Mouse (Mus musculus): Measurements from ENCODE around the gene Hipk2.

The Hipk2 gene

GRCm38 (mm10) chr6:38876071-38876911 is at the start of gene Hipk2:
TSS of gene Hipk2 (minus strand) at chr6:38876165.
- peak; percentile 81 to 86 for DNase-seq

- DNase-seq = peak; percentile 10 to 19
Observed at GRCm38 (mm10) chr6:38925719-38926118, 49.8 kb upstream of the Hipk2 start.

DNA sequence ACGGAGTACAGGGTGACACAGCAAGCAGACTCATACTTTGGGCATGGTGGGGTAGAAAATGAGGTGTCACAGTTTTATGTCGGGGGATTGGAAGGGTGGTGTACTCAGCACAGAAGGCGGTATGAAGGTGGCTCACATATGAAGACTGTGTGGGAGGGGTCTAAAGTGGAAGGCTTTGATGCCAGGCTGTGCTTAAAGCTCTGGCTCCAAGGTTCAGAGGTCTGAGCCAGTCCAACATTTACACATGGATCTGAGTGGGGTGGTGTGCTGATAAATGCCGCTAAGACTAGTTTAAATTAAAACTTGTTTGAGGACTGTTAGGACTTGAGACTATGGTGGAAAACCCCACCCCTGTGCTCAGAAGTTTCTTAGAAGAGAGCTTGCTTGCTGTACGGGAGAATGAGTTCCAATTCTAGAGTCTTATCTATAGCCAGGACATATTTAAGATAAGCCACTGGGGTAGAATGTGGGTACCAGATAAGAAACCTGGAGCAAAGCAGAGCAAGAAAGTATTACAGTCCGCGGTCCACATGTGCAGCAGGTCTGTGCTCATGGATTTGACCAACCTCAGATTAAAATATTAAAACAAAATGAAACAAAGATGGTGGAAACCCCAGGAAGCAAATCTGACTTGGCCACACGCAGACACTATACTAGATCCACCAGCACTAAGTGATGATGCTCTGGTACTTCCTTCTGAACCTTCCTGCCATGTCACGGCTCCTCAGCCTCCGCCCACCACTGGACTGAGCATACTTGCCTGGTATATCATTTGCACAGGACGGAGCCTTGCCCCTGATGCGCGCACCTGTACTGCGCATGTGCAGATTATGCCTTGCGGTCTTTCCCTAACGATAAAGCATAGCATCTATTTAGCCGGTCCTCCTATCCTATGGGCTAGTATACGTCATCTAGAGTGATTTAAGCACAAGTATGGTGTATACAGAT is 48.2 kb upstream of the Hipk2 start:
- DNase-seq = no peak

GRCm38 (mm10) chr6:38923450-38923849 is 47.5 kb upstream of the Hipk2 start:
- no peak for DNase-seq

DNA sequence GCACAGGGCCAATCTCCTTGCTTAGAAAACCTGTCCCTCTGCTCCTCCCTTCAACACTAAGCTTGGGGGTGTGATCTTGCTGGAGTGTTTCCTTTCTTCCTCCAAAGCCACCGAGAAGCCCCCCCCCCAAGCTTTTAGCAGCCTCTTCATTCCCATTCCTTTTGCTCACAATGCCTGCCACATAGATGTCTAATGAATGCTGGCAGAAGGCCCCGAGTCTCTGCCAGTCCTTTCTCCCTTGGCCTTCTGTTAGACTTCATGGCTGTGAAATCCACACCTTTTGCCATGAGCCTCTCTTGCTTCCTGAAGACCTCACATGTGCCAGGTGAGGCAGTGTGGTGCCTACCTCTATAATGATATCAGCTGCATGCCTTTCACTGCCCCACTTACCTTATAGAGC is 46.6 kb upstream of the Hipk2 start:
- DNase-seq = no peak

DNA sequence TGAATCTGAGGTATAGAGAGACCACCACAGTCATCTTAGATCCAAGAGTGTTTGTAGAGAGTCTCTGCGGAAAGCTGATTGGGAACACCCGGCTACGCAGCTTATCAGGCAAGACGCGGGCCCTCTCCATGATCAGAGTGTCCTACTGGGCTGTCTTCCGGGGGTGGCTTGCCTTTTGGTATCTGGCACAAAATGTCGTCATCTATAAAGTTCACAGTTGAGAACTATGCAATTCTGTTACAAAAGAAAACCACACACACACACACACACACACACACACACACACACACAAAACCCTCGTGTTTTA is 45.8 kb upstream of the Hipk2 start:
- DNase-seq = no peak

- DNase-seq = no peak
Observed at GRCm38 (mm10) chr6:38921095-38921809, 45.3 kb upstream of the Hipk2 start.

- no peak for DNase-seq
Observed at GRCm38 (mm10) chr6:38920141-38920540, 44.2 kb upstream of the Hipk2 start.

DNA sequence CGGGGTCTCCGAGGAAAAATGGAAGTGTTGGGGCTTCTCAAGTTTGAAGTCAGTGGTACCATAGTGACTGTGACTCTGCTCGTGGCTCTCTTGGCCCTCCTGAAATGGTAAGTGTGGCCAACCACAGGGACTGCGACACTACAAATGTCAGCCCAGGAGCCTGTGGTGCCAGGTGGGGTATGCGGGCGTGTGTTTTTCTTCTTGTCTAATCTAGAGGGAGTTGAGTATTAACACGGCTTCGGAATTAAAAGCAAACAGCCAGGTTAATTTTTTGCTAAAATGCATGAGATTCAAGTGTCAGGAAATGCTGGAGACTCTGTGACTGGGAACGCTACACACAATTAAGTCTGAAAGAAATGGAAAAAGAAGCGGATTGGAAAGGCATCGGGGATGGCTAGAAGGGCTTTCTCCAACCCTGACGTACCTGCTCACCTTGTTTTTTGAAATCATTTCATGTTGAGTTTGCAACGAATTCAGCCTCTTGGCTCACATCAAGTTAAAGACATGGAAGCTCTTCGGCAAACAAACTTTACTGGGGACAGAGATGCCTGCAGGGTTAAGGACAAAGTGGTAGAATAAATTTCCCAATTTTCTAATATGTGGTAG is 43.3 kb upstream of the Hipk2 start:
- no peak for DNase-seq

DNA sequence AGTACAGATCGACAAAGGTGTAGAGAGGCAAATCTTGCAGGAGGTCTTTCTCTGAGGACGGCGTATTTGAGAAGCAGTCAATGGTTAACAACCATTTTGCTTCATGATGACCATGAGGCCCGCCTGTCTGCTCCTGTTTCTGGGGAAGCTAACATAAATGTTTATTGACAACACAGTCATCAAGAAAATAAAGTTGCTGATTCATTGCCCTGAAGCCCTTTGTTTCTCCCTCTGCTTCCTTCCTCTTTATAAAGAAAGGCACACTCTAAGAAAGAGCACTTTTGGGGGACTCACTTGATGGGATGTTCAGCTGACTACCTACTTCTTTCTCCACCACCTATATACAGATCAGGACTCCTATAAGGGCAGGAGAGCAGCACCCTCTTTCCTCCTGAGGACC is 42.8 kb upstream of the Hipk2 start:
- no peak for DNase-seq

- no peak for DNase-seq
Observed at GRCm38 (mm10) chr6:38917415-38917814, 41.5 kb upstream of the Hipk2 start.

DNA sequence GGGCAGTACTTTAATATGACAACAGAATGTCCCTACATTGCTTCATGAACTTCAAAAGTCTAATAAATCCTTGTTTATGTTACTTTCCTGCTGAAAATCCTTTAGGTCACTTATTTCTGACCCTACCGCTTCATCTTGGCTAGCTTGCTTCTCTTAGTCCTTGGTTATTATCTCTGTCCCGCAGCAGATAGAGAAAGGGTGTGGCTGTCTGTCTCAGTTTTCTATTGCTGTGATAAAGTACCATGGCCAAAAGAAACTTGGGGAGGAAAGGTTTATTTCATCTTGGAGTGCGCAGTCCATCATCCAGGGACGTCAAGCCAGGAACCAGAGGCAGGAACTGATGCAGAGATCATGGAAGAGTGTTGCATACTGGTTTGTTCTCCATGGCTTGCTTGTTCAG is 40.6 kb upstream of the Hipk2 start:
- DNase-seq = no peak

DNA sequence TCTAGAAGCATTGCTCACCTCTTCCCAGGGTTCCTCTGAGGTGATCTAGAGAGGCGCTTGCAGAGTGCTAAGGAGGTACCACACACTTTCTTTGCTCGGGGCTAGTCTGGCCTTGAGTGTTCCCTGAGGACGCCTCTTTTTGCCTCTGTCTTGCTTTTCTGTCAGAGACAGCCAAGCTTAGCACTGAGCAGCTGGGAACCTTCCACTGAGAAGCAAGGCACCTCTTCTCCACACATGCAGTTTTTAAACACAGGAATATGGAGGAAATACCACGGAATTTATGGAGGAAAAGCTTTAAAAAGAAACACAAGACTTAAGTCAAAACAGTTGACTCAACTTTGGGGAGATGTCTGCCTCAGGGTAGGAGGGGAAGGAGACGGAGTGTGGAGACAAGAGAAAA is 39.8 kb upstream of the Hipk2 start:
- DNase-seq = no peak

GRCm38 (mm10) chr6:38914181-38914580 is 38.2 kb upstream of the Hipk2 start:
- no peak for DNase-seq

DNA sequence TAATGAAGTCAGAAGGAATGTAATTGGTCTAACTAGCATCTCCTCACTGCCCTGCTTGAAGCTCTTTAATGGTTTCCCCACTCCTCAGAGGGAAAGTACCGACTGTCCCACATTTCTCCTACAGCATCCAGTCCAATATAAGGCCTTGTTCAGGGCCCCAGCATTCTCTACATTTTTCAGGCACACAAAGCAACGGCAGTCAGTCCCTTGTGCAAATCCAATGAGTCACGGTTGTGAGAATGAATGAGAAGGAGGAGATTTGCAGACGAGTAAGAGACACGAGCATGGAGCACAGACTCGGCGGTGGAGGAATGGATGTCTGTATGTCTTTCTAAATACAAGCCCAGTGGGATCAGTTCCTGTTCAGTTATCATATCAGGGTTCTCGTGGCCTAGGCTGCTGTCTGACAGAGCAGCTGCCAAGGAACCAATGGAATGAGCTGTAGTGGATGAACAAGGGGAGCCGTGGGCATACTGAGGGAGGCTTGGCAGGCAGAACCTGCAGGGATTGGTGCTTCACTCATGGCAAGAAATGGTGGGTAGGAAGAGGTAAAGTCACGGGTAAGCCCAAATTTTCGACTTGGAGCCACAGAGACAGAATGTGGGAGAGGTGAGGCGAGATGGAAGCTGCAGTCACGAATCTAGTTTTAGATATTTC is 37.5 kb upstream of the Hipk2 start:
- no peak for DNase-seq

- DNase-seq = no peak
Observed at GRCm38 (mm10) chr6:38912845-38913244, 36.9 kb upstream of the Hipk2 start.

DNA sequence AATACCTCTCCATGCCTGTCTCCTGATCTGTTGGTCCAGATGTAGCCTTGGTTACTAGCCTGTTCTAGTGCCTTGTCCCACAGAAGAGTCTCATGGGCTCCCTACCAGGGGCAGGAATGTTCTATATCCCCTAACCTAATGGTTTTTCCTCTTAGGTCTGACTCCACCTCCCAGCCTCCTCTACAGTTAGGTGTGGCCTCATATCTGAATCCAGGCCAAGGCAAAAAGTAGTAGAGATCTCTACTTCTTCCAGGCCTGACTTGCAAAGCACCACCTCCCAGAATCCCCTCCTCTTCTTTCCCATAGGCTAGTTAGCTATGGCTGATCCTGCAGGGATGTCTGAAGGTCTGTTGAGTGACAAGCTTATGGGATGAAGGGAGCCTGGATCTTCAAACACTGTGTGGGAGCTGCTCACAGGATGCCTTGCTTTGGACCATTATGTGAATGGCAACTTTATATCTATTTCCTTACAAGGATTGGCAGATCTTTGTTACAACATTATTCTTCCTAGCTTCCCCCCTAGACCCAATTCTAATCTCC is 36.2 kb upstream of the Hipk2 start:
- DNase-seq = no peak

- DNase-seq = peak; percentile 79 to 82
Observed at GRCm38 (mm10) chr6:38910828-38911559, 35.0 kb upstream of the Hipk2 start.

DNA sequence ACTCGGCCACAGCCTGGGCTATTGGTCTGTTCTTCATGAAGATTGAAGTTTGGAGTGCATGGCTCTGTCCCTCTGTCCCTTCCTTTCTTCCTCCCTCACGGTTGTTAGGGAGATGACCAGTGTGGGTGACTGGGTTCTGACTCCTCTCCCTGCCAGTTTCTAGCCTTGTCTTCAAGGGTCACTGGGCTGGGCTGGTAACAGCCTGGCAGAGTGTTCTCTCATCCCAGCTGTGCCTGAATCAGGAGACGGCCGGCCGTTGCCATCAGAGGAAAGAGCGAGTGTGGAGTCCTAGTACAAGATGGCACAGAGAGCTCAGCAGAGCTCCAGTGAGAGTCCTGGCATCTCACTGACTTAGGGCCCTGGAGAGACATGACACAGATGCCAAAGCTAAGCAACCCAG is 32.4 kb upstream of the Hipk2 start:
- no peak for DNase-seq

- DNase-seq = no peak
Observed at GRCm38 (mm10) chr6:38906005-38906404, 30.0 kb upstream of the Hipk2 start.

DNA sequence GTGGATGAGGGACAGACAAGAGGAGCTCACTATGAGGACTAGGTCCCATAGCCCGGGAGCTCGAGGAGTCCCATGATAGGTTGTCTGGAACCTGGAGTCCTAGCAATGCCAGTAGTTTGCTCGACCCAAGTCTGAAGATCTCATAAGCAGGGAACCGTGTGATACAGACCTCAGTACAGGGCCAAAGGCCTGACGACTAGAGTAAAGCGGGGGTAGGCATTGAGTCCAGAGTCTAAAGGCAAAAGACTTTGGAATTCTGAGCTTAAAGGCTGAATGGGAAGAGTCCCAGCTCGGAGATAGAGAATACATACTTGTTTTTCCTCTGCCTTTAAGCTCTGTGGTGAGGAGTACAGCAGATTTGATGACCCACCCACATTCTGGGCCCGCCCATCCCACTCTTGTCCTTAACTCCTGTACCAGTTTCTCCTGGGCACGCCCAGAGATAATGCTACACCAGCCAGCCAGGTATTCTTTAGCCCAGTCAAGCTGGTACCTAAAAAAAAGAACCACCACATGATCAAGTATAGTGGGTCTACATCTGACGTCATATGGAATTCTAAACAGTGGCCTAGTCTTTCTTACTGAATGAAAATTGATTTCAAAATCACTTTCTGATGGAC is 27.0 kb upstream of the Hipk2 start:
- DNase-seq = no peak
